Mouse (Mus musculus) G1E (cell line): ENCODE measurements around the gene Wsb2.

Experiments used
- CTCF ChIP-seq: IDR thresholded peaks from 2 replicates; pipeline ENCODE4 v1.5.1; 2012; ENCODE audit warnings: low read depth, low read length, inconsistent platforms, mixed read lengths
- GATA1 ChIP-seq: IDR thresholded peaks from 2 replicates; pipeline ENCODE4 v1.6.1; 2012; ENCODE audit warnings: borderline replicate concordance, low read length, inconsistent platforms, mixed read lengths
- GATA2 ChIP-seq: IDR thresholded peaks from 2 replicates; pipeline ENCODE4 v1.6.1; 2012; ENCODE audit warnings: low read depth, low read length, inconsistent platforms, borderline replicate concordance
- POLR2AphosphoS5 ChIP-seq: IDR thresholded peaks from 2 replicates; pipeline ENCODE4 v1.6.1; 2012; ENCODE audit warnings: low read depth, low read length, inconsistent platforms; ENCODE audit not compliant: insufficient replicate concordance
- TAL1 ChIP-seq: conservative IDR thresholded peaks from 2 replicates; pipeline ENCODE4 v1.6.1; 2012; ENCODE audit warnings: low read depth, low read length, inconsistent platforms, mixed read lengths

GRCm38 (mm10) chr5:117395834-117396233 is 38.7 kb downstream of the Wsb2 start:
- TF ChIP-seq CTCF (no peak), GATA1 (no peak), TAL1 (no peak), POLR2AphosphoS5 (no peak), GATA2 (no peak)
